Mouse (Mus musculus) monocyte, adult 2 months (primary cell): ENCODE results near the gene Rnf4.

Experiments used
- DNase-seq, 2 experiments: peaks; one replicate each; pipeline ENCODE4 v3.0.0; 2022; ENCODE audit warnings: low spot score in 2 of 2, low read depth in 1 of 2

Gene Rnf4

DNA sequence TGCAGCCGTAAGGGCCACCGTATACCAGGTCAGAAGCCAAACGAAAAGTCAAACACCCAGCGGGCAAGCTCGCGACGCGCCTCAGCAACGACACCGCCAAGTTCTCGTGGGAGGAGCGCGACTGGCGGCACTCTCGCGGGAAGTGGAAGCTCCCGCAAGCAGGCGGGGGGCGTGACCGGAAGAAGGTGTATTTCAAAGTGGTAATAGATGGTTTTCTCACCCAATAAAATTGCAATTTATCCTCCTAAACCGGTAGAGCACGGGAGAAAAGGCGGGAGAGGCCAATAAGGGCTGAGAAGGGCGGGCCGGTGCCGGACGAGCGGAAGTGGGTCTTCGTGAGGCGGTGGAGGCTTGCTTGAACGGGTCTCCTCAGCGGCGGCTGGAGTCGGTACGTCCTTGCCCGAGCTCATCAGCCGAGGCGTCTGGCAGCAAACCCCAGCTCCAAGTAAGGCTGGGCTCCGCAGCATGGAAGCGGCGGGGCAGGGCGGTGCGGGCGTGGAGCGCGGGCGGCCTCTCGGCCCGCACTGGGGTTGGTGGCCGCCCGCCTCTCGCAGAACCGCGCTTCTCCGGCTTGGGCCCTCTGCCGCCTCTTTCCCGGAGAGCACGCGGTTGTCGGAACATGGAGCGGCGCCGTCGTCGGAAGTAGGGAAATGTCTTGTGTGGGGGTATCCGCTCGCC, at the start of gene Rnf4:
Gene Rnf4 (plus strand): TSS at position 193 of the 678 bp plus-strand sequence.
- DNase-seq, result peak; percentile 94 to 96

DNA sequence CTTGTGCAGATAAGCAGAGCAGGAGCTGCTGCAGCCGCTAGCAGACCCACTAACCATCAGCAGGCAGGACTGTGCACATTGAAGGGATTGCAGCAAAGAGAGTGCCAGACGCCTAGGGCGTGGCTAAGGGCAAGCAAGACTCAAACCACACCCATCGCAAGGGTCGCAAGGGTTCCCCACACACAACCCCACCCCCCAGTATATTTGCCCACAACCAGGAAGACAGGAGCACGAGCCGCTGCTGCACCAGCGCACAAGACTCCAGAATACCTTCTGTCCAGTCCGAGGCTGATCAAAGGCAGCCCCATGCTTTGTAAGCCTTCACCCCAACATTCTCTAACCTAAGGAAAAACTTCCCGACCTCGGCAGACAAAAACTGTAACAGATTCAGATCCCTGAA, 49.6 kb upstream of the Rnf4 start:
- DNase-seq, result no peak

DNA sequence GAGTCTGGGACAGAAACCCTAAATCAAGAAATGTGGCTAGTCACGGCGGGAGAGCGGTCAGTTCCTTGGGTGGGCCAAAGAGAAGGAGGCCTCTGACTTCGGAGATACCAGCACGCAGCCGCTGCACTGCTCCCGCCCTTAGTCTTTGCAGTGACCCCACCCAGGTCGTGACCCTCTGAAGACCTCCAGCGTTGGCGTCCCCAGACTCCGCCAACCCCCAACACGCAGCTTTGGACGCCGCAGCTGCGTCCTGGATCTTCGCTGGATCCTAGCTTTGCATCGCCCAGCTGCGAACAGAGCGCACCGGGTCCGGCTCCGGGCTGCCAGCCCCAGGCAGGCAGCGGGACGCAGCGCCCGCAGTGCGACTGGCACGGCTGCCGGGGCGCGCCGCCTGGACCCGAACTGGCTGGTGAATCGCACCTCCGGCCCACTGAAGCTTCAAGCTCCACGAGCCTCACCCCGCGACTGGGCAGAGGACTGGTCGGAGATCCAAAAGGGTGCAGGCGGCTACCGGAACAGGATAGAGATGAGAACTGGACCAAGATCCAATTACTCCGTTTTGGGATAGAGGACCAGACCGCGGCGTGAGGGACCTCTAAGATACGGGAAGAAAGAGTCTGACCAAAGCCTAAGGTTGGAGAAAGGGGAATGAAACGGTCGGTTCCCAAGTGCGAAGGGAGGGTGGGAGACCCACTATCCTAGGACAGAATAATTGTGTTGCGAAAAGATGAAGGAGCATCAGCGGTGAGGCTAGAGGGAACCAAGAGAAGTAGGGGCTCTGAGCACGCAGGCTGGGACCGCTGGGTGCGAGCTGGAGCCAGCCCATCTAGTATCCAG, 48.9 kb upstream of the Rnf4 start:
- no peak for DNase-seq

DNA sequence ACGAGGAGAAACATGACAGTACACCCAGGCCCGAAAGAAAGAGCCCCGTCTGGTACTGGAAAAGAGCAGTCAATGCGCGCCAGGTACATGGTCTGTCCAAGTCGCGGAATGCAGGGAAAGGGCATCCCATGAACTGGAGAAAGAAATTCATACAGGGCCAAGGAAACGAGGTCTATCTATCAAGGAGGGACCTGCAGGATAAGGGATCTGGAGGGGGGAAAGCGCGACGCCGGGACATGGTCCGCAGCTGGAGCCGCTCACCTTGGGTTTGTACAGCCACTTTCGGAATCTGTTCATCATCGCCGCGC, 48.3 kb upstream of the Rnf4 start:
- no peak for DNase-seq

DNA sequence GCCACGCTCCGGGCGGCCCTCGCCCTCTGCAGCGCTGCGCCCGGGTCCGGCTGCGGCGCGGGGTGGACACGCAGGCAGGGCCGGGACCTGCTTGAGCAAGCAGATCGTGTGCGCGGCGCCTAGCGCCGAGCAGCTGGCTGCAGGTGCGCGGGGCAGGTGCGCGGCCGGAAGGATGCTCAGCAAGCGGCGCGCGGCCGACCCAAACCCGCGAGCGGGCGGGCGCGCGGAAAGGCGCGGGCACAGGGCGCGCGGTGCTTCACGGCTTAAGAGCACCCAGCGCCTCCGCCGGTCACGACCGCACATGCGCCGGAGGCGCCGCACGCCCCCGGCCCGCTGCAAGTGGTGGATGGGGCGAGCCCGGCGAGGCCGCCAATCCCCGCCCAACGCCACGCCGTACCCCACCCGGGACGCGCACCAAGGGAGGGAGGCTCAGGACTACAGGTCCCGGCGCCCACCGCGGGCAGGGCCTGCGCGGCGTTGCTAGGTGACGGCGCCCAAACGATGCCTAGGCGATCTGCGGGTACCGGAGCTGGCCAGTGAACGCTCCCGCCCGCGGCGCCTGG, 47.9 kb upstream of the Rnf4 start, which contains the start of the genes Zfyve28 and Cfap99:
Gene Zfyve28 (minus strand): TSS at position 296 of the 563 bp plus-strand sequence.
Gene Cfap99 (plus strand): TSS at position 447 of the 563 bp plus-strand sequence.
- DNase-seq, result peak in 1 of 2 experiments; percentile 5

DNA sequence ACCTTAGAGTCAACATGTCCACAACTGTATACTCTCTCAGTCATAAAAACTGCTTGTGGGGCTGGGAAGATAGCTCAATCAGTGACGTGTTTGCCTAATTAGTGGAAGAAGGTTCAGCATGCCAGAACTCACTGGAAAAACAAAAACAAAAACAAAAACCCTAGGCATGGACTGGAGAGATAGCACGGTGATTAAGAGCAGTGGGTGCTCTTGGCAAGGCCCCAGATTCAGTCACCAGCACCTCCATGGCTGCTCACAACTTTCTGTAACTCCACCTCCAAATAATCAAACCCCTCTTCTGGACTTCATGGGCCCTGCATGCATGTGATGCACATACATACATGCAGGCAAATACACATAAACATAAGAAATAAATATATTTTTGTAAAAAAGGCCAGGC, 46.8 kb upstream of the Rnf4 start:
- DNase-seq, result no peak

DNA sequence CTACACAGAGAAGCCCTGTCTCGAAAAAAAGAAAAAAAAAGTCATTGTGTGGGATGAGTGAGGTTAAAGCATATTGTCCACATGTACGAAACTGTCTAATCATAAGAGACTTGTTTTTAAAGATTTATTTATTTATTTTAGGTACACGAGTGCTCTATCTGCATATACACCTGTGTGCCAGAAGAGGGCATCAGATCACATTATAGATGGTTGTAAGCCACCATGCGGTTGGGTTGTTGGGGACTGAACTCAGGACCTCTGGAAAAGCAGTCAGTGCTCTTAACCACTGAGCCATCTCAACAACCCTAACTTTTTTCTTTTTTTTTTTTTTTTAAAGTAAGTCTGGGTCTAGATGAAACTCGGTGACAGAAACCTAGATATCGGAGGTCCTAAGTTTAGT, 42.7 kb upstream of the Rnf4 start:
- no peak for DNase-seq

DNA sequence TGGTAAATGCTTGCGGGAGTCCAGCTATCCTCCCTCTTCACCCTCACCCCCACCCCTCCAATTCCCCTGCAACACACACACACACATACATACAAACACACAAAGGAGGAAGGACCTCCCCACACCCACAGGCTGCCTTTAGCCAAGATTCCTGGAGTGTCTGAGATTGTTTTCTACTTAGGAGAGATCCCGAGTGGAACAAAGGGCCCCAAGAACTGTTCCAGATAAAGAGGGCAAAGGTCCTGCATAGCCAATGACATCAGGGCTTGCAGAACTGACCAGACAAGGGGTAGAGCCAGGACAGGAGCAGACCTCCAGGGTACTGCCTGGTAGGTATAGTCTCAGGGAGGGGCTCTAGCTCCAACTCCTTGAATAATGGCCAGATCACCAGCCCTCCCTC, 41.4 kb upstream of the Rnf4 start:
- no peak for DNase-seq

DNA sequence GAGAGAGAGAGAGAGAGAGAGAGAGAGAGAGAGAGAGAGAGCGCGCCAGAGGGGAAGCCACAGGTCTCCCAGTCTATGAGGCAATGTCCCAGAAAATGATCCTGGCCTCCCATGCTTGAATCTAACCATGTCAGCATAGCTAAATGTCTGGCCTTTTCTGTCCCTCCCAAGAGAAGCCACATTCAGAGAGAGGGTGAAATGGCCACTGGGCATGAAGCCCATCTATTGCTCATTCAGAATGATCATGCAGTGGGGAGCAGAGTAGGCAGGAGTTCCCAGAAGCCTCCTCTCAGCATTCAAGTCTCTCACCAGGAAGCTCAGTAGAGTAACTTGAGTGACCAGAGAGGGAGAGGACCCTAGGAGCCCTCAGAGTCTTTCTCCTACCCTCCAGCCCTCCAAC, 40.9 kb upstream of the Rnf4 start:
- no peak for DNase-seq

DNA sequence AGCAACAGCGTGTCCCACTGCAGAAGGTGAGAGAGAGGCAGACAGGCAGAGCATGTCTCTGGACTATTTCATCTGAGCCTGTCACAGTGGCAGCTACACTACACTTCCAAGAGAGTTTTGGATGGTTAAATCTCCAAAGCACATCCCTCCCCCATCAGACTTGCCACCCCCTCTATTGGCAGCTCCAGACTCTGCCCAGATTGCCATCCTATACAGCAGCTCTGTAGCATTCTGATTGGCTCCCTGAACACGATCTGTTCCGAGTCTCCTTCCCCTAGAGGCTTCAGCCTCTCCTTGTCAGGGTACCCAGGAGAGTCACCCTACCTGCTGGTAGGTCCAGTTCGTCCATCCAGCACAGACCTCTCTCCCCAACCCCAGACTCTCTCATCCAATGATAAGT, 38.0 kb upstream of the Rnf4 start:
- DNase-seq, result no peak

DNA sequence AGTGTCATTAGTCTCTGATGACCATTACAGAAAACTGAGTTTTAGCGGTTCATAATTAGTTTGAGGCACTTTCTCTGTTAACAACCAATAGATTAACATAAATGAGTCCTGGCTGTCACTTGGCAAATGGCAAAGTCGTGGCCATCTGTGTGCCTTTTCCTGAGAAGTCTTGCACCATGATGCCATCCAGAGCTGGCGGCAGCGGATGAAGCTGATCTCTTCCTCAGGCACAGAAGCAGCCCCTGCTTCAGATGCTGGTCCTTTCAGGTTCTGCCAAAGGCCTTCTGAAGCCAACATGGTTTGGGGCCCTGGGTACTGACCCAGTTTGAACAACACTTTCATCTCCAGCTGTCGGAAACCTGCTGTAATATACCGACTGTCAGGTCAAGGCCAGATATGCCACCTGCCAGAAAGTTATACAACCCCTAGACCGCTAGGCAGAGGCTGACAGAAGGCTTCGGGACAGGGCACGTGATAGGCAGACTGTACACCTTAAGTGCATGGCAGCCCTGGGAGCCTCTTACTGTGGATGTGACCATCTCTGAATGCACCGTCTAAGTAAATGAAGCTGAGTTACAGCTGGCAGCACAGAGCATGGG, 37.1 kb upstream of the Rnf4 start:
- DNase-seq, result no peak

DNA sequence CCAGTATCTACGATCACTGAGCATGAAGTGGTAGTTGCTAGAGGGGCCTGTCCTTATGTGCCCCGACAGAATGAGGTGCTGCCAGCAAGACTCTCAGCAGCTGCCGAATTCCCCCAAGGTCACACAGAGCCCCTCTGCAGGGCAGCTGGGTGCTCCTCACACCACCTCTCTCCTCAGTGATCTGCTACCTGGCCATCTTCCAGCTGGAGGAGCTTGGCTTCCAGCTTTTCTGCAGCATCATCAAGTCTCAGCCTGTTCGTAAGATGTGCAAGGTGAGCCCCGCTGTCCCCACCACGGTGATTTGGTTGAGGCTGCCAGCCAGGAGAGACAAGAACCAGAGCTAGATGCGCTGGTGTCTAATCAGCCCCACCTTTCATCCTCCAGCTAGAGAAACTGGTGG, 33.7 kb upstream of the Rnf4 start:
- no peak for DNase-seq

DNA sequence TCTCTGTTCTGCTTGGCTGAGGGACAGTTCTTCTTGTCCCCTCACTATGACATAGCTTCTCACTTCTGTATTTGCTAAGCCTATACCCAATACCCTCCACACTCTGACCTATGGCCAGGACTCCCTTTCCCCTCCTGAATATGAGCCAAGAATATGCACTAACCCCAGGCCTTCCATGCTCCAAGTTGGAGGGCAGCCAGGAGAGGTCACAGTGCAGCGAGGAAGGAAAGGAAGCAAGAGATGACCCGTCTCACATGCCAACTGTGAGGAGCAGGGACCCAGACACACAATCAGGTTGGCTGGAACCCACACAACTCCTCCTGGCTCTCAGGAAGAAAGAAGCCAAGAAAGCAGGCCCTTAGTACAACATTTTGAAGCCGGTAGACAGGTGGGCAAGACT, 27.1 kb upstream of the Rnf4 start:
- DNase-seq, result no peak

DNA sequence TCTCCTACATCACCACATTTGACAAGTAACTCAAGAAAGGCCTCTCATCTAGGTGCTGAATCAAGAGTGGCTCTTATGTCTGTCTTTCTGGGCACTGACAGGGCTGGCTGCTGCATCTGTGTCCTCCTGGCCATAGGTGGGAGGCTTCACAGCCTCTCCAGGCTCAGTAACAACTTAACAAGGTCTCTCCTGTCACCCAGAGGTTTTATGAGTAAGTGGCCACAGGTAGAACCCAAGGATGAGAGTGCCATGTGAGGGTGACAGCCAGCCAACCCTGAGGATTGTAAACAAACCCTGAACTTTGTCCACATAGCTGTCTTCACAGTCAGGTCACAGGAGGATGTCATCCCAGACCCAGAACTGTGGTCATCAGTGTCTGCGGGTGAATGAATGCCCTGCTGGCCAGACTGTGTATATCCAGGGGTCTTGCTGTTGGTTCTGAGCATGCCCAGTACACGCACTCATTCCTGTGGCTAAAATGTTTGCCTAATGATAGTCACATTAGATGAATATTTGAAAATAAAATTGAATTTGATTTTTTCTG, 16.5 kb upstream of the Rnf4 start:
- DNase-seq, result no peak

DNA sequence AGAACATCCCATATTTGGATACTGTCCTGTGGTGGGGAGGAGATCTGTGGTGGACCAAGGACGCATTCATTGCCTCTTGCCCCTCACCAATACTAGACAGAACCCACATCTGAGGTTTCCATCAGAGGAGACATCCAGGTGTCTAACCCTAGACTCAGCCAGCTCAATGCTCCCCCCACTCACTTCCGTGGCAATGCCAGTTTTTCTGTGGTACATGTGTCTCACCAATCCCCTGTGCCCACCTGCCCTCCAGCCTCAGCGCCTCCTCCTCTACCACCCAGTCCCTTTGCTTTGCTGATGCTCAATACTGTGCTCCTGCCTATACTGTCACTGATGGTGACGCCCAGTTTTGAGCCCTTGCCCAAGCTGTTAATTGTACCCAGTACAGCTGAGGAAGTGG, 14.9 kb upstream of the Rnf4 start:
- DNase-seq, result no peak

DNA sequence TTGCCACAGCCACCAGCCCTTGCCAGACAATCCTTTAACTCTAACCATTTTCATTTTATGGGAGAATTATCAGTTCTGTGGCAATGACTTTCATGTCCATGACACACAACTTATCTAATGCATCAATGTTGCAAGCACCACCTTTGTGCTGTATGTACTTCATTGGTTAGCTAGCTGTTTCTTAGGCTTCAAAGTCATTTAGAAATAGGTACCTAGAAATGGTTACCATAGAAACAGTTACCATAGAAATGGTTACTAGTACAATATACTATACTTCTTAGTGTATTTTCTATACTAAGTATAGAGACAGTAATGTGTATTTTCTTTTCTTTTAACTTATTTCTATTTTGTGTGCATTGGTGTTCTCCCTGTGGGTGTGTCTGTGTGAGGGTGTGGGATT, 10.8 kb upstream of the Rnf4 start:
- DNase-seq, result no peak

DNA sequence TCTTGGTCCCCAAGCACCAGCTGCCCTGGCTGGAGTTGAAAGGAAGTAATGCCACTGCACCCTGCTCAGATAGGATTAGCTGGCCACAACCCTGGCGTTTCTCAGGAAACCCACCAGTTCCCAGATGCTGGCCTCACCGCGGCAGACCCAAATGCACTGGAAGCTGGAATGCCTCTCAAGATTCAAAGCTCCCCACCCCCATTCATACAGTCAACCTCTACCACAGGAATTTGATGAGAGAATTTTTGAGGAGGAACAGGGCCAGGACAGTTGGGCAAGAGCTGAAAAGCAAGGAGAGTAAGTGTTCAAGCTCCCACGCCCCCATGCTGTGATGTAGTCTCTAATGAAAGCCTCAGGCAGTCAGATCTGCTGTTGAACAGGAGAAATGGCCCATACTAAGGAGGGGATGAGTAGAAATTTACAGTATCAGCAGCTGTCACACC, 9.8 kb upstream of the Rnf4 start:
- DNase-seq, result no peak

DNA sequence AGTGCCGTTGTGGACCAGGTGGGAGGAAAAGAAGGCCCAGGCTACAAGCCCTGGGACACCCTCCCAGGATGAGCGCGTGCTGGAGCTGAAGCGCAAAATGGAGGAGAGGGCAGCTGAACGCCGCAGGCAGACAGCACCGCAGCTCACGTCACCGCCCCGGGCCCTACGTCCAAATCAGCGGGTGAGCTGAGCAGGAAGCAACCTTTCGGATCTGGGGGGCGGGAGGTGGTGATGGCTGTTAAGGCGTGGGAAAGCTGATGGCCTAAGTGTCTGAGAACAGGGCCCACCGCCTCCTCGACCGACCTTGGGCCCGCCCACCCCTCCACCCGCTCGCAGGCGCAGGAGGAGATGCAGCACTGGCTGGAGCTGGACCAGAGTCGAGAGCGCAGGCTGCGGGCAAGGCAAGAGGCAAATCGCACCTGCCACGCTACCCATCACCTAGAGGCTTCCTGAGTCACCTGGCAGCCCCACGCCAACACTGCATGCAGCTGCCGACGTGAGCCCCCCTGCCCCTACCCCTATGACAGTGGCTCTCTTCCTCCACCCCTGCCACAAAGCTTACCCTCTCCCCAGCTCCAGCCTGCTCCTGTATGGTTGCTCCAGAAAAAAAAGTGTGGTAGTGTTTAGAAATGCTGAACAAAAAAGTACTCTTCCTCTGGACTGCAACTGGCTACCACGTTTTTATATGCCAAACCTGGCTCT, 9.1 kb upstream of the Rnf4 start:
- no peak for DNase-seq

DNA sequence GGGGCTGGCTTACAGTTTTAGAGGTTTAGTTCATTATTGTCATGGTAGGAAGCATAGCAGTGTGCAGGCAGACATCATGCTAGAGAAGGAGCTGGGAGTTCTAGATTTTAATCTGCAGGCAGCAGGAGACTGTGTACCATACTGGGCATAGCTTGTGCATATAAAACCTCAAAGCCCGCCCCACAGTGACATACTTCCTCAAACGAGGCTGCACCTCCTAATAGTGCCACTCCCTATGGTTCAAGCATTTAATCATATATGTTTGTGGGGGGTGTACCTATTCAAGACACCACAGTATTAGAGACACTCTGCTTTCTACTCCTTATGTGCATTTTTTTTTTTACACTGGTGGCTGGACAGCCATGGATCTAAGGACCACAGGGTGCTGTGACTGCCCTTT, 6.0 kb upstream of the Rnf4 start:
- no peak for DNase-seq

DNA sequence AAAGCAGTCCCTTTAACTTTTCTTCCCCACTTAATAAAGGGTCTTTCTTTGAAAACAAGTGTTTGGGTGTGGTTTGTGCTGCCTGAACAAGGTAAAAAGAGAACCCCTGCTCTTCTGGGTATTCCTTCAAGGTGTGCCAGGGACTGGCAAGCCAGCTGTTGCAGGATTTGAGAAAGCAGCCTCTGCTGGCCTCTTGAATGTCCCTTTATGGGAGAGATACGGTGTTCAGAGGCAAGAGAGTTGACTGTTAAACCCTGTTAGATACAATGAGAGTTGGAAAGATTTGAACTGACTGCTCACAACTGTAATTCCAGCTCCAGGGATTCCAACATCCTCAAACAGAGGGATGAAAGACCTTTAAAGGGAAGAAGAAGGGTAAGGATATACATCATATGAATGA, 2.0 kb upstream of the Rnf4 start:
- no peak for DNase-seq

DNA sequence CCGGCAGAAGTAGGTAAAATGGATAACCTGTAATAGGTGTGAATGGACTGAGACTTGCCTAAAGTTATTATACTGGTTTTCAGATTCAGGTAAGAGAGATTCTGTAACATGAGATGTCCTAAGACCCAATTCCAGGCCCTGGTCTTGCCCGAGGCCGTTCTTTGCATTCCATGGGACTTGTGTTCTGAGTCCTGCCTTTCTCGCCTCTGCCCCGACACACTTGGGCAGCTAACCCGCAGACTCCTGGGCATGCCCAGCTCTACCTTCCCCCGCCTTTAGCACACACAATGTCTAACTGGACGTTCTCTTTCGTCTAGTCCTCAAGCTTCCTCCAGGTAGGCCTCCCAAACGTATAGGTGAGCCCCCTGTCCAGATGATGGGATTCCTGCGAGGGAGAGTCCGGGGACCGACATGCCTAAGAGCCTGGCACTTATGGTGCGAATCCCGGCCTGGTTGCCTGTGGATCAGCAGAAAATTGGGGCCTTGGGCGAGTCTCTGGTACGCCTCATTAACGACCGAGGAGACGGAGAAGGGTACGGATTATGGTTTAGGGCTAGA, 471 bp upstream of the Rnf4 start:
- peak in 1 of 2 experiments; percentile 3 for DNase-seq
